Mouse (Mus musculus) ES-Bruce4 (cell line): ENCODE data around the gene Disp1.

Source experiments
- CTCF ChIP-seq: IDR thresholded peaks from one replicate; pipeline ENCODE4 v1.8.1; 2011; ENCODE audit warnings: low read depth, low read length
- POLR2A ChIP-seq: IDR thresholded peaks from one replicate; pipeline ENCODE4 v1.8.1; 2011; ENCODE audit warnings: low read length; ENCODE audit not compliant: insufficient read depth

- TF ChIP-seq POLR2A (no peak), CTCF (no peak)
Measured at GRCm38 (mm10) chr1:183120341-183120923, 100.9 kb downstream of the Disp1 start.
